7 mouse cellular contexts compared by ENCODE assay signal in the genomic region with DNA sequence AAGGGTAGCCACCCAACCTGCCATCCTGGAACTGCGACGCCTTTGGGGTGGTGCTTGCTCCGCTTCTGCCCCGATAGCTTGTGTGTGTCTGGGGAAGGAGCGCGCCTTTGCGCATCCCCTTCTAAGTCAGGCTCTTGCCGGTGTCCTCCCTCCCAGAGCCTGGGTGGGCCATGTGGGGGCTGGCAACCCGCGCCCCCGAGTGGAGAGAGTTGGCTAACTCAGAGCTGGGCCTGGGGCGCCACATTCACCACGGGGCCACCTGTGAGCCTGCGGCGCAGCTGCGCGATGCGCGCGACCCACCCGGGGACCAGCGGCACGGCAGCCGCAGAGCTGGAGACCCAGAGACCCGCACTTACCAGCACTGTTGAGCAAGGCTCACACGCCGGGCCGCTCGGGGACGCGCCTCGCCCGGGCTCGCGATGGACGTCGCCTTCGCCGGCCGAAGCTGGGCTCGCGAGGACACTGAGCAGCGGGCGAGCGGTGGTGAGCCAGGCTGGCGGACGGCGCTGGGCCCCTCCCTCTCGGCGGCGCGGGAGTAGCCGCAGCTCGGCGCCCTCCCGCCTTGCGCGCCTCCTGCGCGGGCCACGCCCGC. TPM values are rescaled to one million over a fixed set of nuclear protein-coding genes. Genes with fewer than 3 reads are reported as not detected.
DNase-seq lines count a peak whose midpoint lies in the region; ATAC-seq and TF ChIP-seq lines count a peak whose summit lies in the region.

A gene (minus strand): TSS at position 518 of the 592 bp plus-strand sequence.

- H3K27me3 ChIP-seq in heart, embryonic 16.5 days (ENCODE audit: control insufficient read depth, insufficient read depth, low read length): peaks cover 4% of the 10 kb centered on the region; the same call in 1 of the 2 replicates
- peaks cover 19% of the 10 kb centered on the region; the same call in 1 of the 2 replicates for H3K27me3 ChIP-seq in midbrain, embryonic 12.5 days
- H3K27me3 ChIP-seq in stomach, embryonic 16.5 days (ENCODE audit: control insufficient read depth, insufficient read depth, low read length): peaks cover 14% of the 10 kb centered on the region

- DNase-seq in ES-E14 (ENCODE audit: low read depth, low spot score): peak; percentile 24
- peak; percentile 67 for DNase-seq in adrenal gland, postnatal 25 days
- DNase-seq in layer of hippocampus, postnatal 25 days (ENCODE audit: extremely low spot score in 1 of 2, low spot score in 1 of 2): peak; percentile 40 to 73

- in situ Hi-C loops in ES-E14 (cut with MboI; ENCODE audit: low sequenced_read_pairs in 2 of 2, unreplicated experiment in 2 of 2): no loop called here

- H3K4me2 ChIP-seq in heart, embryonic 16.5 days (ENCODE audit: low read depth, low read length): peak within 1 kb of the TSS; percentile 66
- H3K4me2 ChIP-seq in midbrain, embryonic 12.5 days (replicated peaks): peak within 1 kb of the TSS; percentile 90
- H3K4me2 ChIP-seq in stomach, embryonic 16.5 days (ENCODE audit: low read depth, low read length): peak within 1 kb of the TSS; percentile 91

- H3K9me3 ChIP-seq in ES-E14 (ENCODE audit: control insufficient read depth, insufficient read depth, low read depth, low read length): no peaks in the 10 kb centered on the region
- H3K9me3 ChIP-seq in heart, embryonic 16.5 days (replicated peaks; ENCODE audit: control insufficient read depth, low read length): no peaks in the 10 kb centered on the region
- H3K9me3 ChIP-seq in midbrain, embryonic 12.5 days: no peaks in the 10 kb centered on the region
- H3K9me3 ChIP-seq in stomach, embryonic 16.5 days (replicated peaks; ENCODE audit: control insufficient read depth, low read length): no peaks in the 10 kb centered on the region

- peak; percentile 90 for ATAC-seq in heart, embryonic 16.5 days (replicated peaks; ENCODE audit: extremely low read depth, insufficient read depth, low FRiP score)
- peak; percentile 95 for ATAC-seq in midbrain, embryonic 12.5 days (ENCODE audit: low FRiP score, low read depth)
- ATAC-seq in stomach, embryonic 16.5 days (ENCODE audit: insufficient read depth, low FRiP score): peak; percentile 92

- no peak for TF ChIP-seq POLR2A in embryonic fibroblast, embryonic 13.5 days (IDR thresholded peaks at IDR 0.05; ENCODE audit: low read depth, low read length)

- no peak for TF ChIP-seq CTCF in embryonic fibroblast, embryonic 13.5 days (IDR thresholded peaks at IDR 0.05; ENCODE audit: borderline replicate concordance, insufficient read depth, low read length)

- WGBS in heart, embryonic 16.5 days: under 1% methylated on average over 55 of the region's 62 CpGs
- under 1% methylated on average over 47 of the region's 62 CpGs for WGBS in midbrain, embryonic 12.5 days
- under 1% methylated on average over 62 of the region's 62 CpGs for WGBS in stomach, embryonic 16.5 days

- no peak within 1 kb of the TSS for H3K27ac ChIP-seq in ES-E14 (ENCODE audit: insufficient read depth, low read depth, low read length, poor library complexity, severe bottlenecking)
- H3K27ac ChIP-seq in embryonic fibroblast, embryonic 13.5 days (ENCODE audit: insufficient read depth, low read length): no peak within 1 kb of the TSS
- peak within 1 kb of the TSS; percentile 65 for H3K27ac ChIP-seq in heart, embryonic 16.5 days (ENCODE audit: low read length)
- H3K27ac ChIP-seq in midbrain, embryonic 12.5 days (replicated peaks): peak within 1 kb of the TSS; percentile 50
- no peak within 1 kb of the TSS for H3K27ac ChIP-seq in stomach, embryonic 16.5 days (ENCODE audit: low read length)

- peak within 1 kb of the TSS; percentile 27 for H3K9ac ChIP-seq in ES-E14 (ENCODE audit: insufficient read depth, low read depth, low read length, poor library complexity, severe bottlenecking)
- H3K9ac ChIP-seq in heart, embryonic 16.5 days (ENCODE audit: low read length): peak within 1 kb of the TSS; percentile 59
- H3K9ac ChIP-seq in midbrain, embryonic 12.5 days (replicated peaks): peak within 1 kb of the TSS; percentile 59
- peak within 1 kb of the TSS; percentile 63 for H3K9ac ChIP-seq in stomach, embryonic 16.5 days (ENCODE audit: low read length)

- H3K36me3 ChIP-seq in ES-E14 (ENCODE audit: control insufficient read depth, insufficient read depth, low read length, poor library complexity, severe bottlenecking): no peaks in the 10 kb centered on the region
- H3K36me3 ChIP-seq in heart, embryonic 16.5 days (ENCODE audit: control insufficient read depth, insufficient read depth): peaks cover 4% of the 10 kb centered on the region
- no peaks in the 10 kb centered on the region for H3K36me3 ChIP-seq in midbrain, embryonic 12.5 days
- H3K36me3 ChIP-seq in stomach, embryonic 16.5 days (ENCODE audit: control insufficient read depth, insufficient read depth, low read length): no peaks in the 10 kb centered on the region

- peak within 1 kb of the TSS; percentile 71 to 73 for H3K4me3 ChIP-seq in ES-E14 (ENCODE audit: insufficient read depth in 1 of 2, low read depth in 1 of 2, low read length in 2 of 2, poor library complexity in 1 of 2, severe bottlenecking in 1 of 2)
- H3K4me3 ChIP-seq in embryonic fibroblast, embryonic 13.5 days (ENCODE audit: insufficient read depth, low read length): peak within 1 kb of the TSS; percentile 19
- peak within 1 kb of the TSS; percentile 55 for H3K4me3 ChIP-seq in heart, embryonic 16.5 days (ENCODE audit: low read length)
- peak within 1 kb of the TSS; percentile 57 for H3K4me3 ChIP-seq in midbrain, embryonic 12.5 days
- H3K4me3 ChIP-seq in stomach, embryonic 16.5 days (replicated peaks; ENCODE audit: low read length): peak within 1 kb of the TSS; percentile 55

- H3K4me1 ChIP-seq in ES-E14 (ENCODE audit: control insufficient read depth in 2 of 2, insufficient read depth in 2 of 2, low read length in 2 of 2, poor library complexity in 1 of 2): no peaks in the 10 kb centered on the region
- H3K4me1 ChIP-seq in embryonic fibroblast, embryonic 13.5 days (ENCODE audit: control insufficient read depth, insufficient read depth, low read length): no peaks in the 10 kb centered on the region
- H3K4me1 ChIP-seq in heart, embryonic 16.5 days (ENCODE audit: control insufficient read depth, insufficient read depth, low read length): no peaks in the 10 kb centered on the region
- peaks cover 15% of the 10 kb centered on the region for H3K4me1 ChIP-seq in midbrain, embryonic 12.5 days
- H3K4me1 ChIP-seq in stomach, embryonic 16.5 days (ENCODE audit: control insufficient read depth, insufficient read depth, low read length): peaks cover 5% of the 10 kb centered on the region; the same call in 1 of the 2 replicates

TF ChIP-seq in ES-E14, 5 proteins besides CTCF, POLR2A, EP300 and RAD21:
- TF ChIP-seq CHD2 (IDR thresholded peaks at IDR 0.05; ENCODE audit: low read depth, low read length) (no peak), ZC3H11A (IDR thresholded peaks at IDR 0.05; ENCODE audit: borderline replicate concordance, low read depth, low read length) (no peak), ZNF384 (IDR thresholded peaks at IDR 0.05; ENCODE audit: low read depth, low read length) (no peak), HCFC1 (IDR thresholded peaks at IDR 0.05; ENCODE audit: borderline replicate concordance, insufficient read depth, low read length) (no peak), MAFK (IDR thresholded peaks at IDR 0.05; ENCODE audit: insufficient read depth, low read depth, low read length) (no peak)

RNA-seq across cellular contexts. Expression of the gene that starts here (rescaled TPM):
- 0.13 and 0.32 TPM in 2 replicates for total RNA-seq in ES-E14 (2012; rRNA removed)
- 7.4 and 17.3 TPM in 2 replicates for total RNA-seq in adrenal gland, postnatal 25 days (2021)
- polyA plus RNA-seq in embryonic fibroblast, embryonic 13.5 days (2011; ENCODE audit: insufficient read length, low read depth, missing spikeins): 0.22 and 1.1 TPM in 2 replicates
- 4.6 TPM in 2 replicates for polyA plus RNA-seq in heart, embryonic 16.5 days (2015; fragmentation: Nextera tagmentation; extraction: Ambion mirVana)
- total RNA-seq in layer of hippocampus, postnatal 25 days (2021): 100 to 1,000 TPM; 339 to 378 TPM
- polyA plus RNA-seq in midbrain, embryonic 12.5 days (2016; fragmentation: Nextera tagmentation; extraction: Ambion mirVana): 1.7 and 1.9 TPM in 2 replicates
- polyA plus RNA-seq in stomach, embryonic 16.5 days (2015; fragmentation: Nextera tagmentation; extraction: Ambion mirVana): 0.19 and 0.32 TPM in 2 replicates

Comparison
In these comparisons a context has a peak if more than half of its experiments do, and no peak if none do; other contexts are left out.
1. RNA of the gene that starts here (total RNA-seq): 339 to 378 TPM in layer of hippocampus, postnatal 25 days; 7.4 to 17.3 TPM in adrenal gland, postnatal 25 days and 0.13 to 0.32 TPM in ES-E14; every median in the first group is over 10 times any median in the second.
2. Peak in DNase-seq, H3K4me3 ChIP-seq and H3K9ac ChIP-seq in ES-E14; RNA of the gene not detected or under 1 TPM.
3. Peak in ATAC-seq, H3K4me3 ChIP-seq, H3K9ac ChIP-seq and H3K4me2 ChIP-seq in stomach, embryonic 16.5 days; RNA of the gene not detected or under 1 TPM.
4. H3K27ac ChIP-seq: peak in heart, embryonic 16.5 days (single experiment) and midbrain, embryonic 12.5 days (single experiment); none in ES-E14 (single experiment), embryonic fibroblast, embryonic 13.5 days (single experiment) and stomach, embryonic 16.5 days (single experiment).
5. H3K4me3 ChIP-seq: peak in every context shown above with its lines; median percentile 72 in ES-E14; 57 in midbrain, embryonic 12.5 days; 55 in heart, embryonic 16.5 days; 55 in stomach, embryonic 16.5 days; 19 in embryonic fibroblast, embryonic 13.5 days.
6. Peak in every context shown above with its lines, with median percentiles within 50 percentile points of each other: DNase-seq, H3K9ac ChIP-seq, ATAC-seq and H3K4me2 ChIP-seq.